Mouse (Mus musculus): Measurements from ENCODE around the gene Slc3a2. TPM values are rescaled to one million over a fixed set of nuclear protein-coding genes. Genes with fewer than 3 reads are reported as not detected.
A peak's percentile ranks its signal among the peaks of the same experiment; 100 is the strongest.
"Not testable (repeated sequence)": the region's sequence is repeated elsewhere in the genome, so short reads cannot be mapped to it uniquely, and the experiment has no call there.

The Slc3a2 gene
- polyA plus RNA-seq, 1 experiment, result 165 TPM

DNA sequence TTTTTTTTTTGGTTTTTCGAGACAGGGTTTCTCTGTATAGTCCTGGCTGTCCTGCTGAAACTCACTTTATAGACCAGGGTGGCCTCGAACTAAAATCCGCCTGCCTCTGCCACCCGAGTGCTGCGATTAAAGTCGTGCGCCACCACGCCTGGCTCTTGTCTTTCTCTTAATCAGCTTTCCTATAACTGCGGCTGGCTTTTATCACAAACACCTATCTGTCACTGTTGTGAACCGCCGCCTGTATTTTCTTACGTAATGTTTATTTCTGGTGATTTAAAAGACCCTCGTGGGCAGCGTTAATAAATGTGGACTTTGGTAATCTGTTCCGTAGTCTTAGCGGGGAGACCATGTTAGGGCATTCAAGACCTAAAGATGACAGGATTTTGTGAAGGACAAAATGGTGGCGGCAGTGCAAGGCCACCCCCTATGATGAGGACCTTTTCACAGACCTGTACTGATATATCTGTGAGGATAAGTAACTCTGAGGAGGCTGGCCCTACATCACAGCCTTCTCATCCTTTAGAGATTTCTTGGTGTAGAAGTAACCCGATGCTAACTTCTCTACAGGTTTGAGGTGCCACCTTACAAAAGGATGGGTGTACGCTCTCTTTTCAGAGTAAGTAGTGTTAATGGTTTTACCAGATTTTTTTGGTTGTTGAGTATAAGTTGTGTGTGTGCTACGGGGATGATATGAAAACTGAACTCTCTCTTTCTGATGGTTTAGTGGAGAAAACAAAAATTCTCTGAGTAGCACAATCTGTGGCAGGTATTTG lies 591 bp upstream of the Slc3a2 start:
- Histone ChIP-seq H3K4me3 (ENCODE audit: control insufficient read depth, insufficient read depth, low read length) (peak overlapping the region; percentile 56), H3K27me3 (ENCODE audit: control insufficient read depth, insufficient read depth, low read length) (no peaks in the 10 kb centered on the region), H3K4me1 (replicated peaks; ENCODE audit: control insufficient read depth, insufficient read depth, low read length) (peaks cover 3% of the 10 kb centered on the region; the same call in 1 of the 2 replicates), H3K27ac (ENCODE audit: control insufficient read depth, insufficient read depth, low read length) (peak overlapping the region; percentile 55), H3K36me3 (ENCODE audit: control insufficient read depth, insufficient read depth, low read length) (peaks cover 24% of the 10 kb centered on the region)
- TF ChIP-seq POLR2A (IDR thresholded peaks at IDR 0.05; ENCODE audit: control insufficient read depth, extremely low read depth, insufficient read depth, low read length, poor library complexity) (no peak), CTCF (IDR thresholded peaks at IDR 0.05; ENCODE audit: borderline replicate concordance, control insufficient read depth, extremely low read depth, insufficient read depth, low read length, poor library complexity) (no peak)
- under 1% methylated on average over 20 of the region's 20 CpGs for WGBS
- DNase-seq, result no peak

- no peak for DNase-seq
- WGBS, result 0% methylated on average over 5 of the region's 5 CpGs
- H3K4me1 ChIP-seq (replicated peaks; ENCODE audit: control insufficient read depth, insufficient read depth, low read length), result peaks cover 3% of the 10 kb centered on the region; the same call in 1 of the 2 replicates
- no peaks in the 10 kb centered on the region for H3K27me3 ChIP-seq (ENCODE audit: control insufficient read depth, insufficient read depth, low read length)
- peaks cover 24% of the 10 kb centered on the region for H3K36me3 ChIP-seq (ENCODE audit: control insufficient read depth, insufficient read depth, low read length)
- peak overlapping the region; percentile 73 for H3K4me3 ChIP-seq (ENCODE audit: control insufficient read depth, insufficient read depth, low read length)
- TF ChIP-seq CTCF (IDR thresholded peaks at IDR 0.05; ENCODE audit: borderline replicate concordance, control insufficient read depth, extremely low read depth, insufficient read depth, low read length, poor library complexity) (no peak), POLR2A (IDR thresholded peaks at IDR 0.05; ENCODE audit: control insufficient read depth, extremely low read depth, insufficient read depth, low read length, poor library complexity) (no peak)
- H3K27ac ChIP-seq (ENCODE audit: control insufficient read depth, insufficient read depth, low read length), result peak overlapping the region; percentile 75
These were observed 636 bp downstream of the Slc3a2 start for GRCm38 (mm10) chr19:8722559-8722906.

- H3K36me3 ChIP-seq (ENCODE audit: control insufficient read depth, insufficient read depth, low read length), result peaks cover 24% of the 10 kb centered on the region
- H3K27ac ChIP-seq (ENCODE audit: control insufficient read depth, insufficient read depth, low read length), result no peak overlapping the region
- WGBS, result 61% methylated on average over 4 of the region's 4 CpGs
- TF ChIP-seq CTCF (IDR thresholded peaks at IDR 0.05; ENCODE audit: borderline replicate concordance, control insufficient read depth, extremely low read depth, insufficient read depth, low read length, poor library complexity) (no peak), POLR2A (IDR thresholded peaks at IDR 0.05; ENCODE audit: control insufficient read depth, extremely low read depth, insufficient read depth, low read length, poor library complexity) (no peak)
- H3K27me3 ChIP-seq (ENCODE audit: control insufficient read depth, insufficient read depth, low read length), result no peaks in the 10 kb centered on the region
- H3K4me3 ChIP-seq (ENCODE audit: control insufficient read depth, insufficient read depth, low read length), result no peak overlapping the region
- no peak for DNase-seq
- H3K4me1 ChIP-seq (replicated peaks; ENCODE audit: control insufficient read depth, insufficient read depth, low read length), result peaks cover 3% of the 10 kb centered on the region; the same call in 1 of the 2 replicates
These were observed 1.1 kb downstream of the Slc3a2 start for GRCm38 (mm10) chr19:8722021-8722420.

- 56% methylated on average over 1 of the region's 1 CpGs for WGBS
These were observed 1.8 kb downstream of the Slc3a2 start for GRCm38 (mm10) chr19:8721378-8721777.

DNA sequence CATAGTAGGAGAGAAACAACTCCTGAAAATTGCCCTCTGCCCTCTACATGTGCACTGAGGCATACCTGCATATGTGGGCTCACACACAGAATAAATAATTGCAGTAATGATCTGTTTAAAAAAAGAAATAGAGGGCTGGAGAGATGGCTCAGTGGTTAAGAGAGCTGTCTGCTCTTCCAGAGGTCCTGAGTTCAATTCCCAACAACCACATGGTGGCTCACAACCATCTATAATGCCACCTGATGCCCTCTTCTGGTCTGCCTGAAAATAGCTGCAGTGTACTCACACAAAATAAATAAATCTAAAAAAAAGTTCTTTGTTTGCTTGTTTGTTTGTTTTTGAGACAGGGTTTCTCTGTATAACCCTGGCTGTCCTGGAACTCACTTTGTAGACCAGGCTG lies 4.1 kb downstream of the Slc3a2 start:
- H3K27me3 ChIP-seq (ENCODE audit: control insufficient read depth, insufficient read depth, low read length); DNase-seq; H3K4me3 ChIP-seq (ENCODE audit: control insufficient read depth, insufficient read depth, low read length); H3K27ac ChIP-seq (ENCODE audit: control insufficient read depth, insufficient read depth, low read length); H3K36me3 ChIP-seq (ENCODE audit: control insufficient read depth, insufficient read depth, low read length); H3K4me1 ChIP-seq (replicated peaks; ENCODE audit: control insufficient read depth, insufficient read depth, low read length): not testable (repeated sequence)

More at GRCm38 (mm10) chr19:8721378-8721777, 1.8 kb downstream of the Slc3a2 start:
- peaks cover 3% of the 10 kb centered on the region; the same call in 1 of the 2 replicates for H3K4me1 ChIP-seq (replicated peaks; ENCODE audit: control insufficient read depth, insufficient read depth, low read length)
- no peak for TF ChIP-seq CTCF (IDR thresholded peaks at IDR 0.05; ENCODE audit: borderline replicate concordance, control insufficient read depth, extremely low read depth, insufficient read depth, low read length, poor library complexity)
- no peak for TF ChIP-seq POLR2A (IDR thresholded peaks at IDR 0.05; ENCODE audit: control insufficient read depth, extremely low read depth, insufficient read depth, low read length, poor library complexity)
- H3K4me3 ChIP-seq (ENCODE audit: control insufficient read depth, insufficient read depth, low read length), result no peak overlapping the region
- no peak overlapping the region for H3K27ac ChIP-seq (ENCODE audit: control insufficient read depth, insufficient read depth, low read length)
- DNase-seq, result no peak
- no peaks in the 10 kb centered on the region for H3K27me3 ChIP-seq (ENCODE audit: control insufficient read depth, insufficient read depth, low read length)
- peaks cover 21% of the 10 kb centered on the region for H3K36me3 ChIP-seq (ENCODE audit: control insufficient read depth, insufficient read depth, low read length)

DNA sequence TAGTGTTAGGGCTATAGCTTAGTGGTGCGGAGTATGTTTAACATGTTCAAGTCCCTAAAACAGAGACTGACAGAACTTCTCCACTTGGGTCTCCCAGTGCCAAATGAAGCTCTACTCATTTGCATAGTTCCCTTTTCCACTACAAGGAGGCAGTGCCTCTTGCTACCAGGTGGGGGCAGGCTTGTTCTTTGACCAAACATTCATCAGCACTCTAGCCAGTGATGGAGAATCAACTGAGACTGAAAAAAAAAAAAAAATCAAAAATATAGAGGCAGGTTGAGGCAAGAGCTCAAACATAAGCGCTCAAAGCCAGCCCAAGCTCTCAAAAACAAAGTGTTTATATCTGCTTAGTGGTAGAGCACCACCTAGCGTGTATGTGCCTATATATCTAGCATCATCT lies 4.8 kb downstream of the Slc3a2 start:
- DNase-seq, result peak; percentile 78
- WGBS, result 44% methylated on average over 3 of the region's 3 CpGs
- no peaks in the 10 kb centered on the region for H3K27me3 ChIP-seq (ENCODE audit: control insufficient read depth, insufficient read depth, low read length)
- no peak overlapping the region for H3K27ac ChIP-seq (ENCODE audit: control insufficient read depth, insufficient read depth, low read length)
- peaks cover 6% of the 10 kb centered on the region for H3K4me1 ChIP-seq (replicated peaks; ENCODE audit: control insufficient read depth, insufficient read depth, low read length)
- no peaks in the 10 kb centered on the region for H3K36me3 ChIP-seq (ENCODE audit: control insufficient read depth, insufficient read depth, low read length)
- TF ChIP-seq POLR2A (IDR thresholded peaks at IDR 0.05; ENCODE audit: control insufficient read depth, extremely low read depth, insufficient read depth, low read length, poor library complexity) (no peak), CTCF (IDR thresholded peaks at IDR 0.05; ENCODE audit: borderline replicate concordance, control insufficient read depth, extremely low read depth, insufficient read depth, low read length, poor library complexity) (no peak)
- no peak overlapping the region for H3K4me3 ChIP-seq (ENCODE audit: control insufficient read depth, insufficient read depth, low read length)
